Mouse (Mus musculus) intestine, embryonic 15.5 days (tissue): ENCODE measurements at regions not wholly inside any gene's neighbourhood (a gene's known extent, or its start where the extent isn't known, plus 50 kb on each side); places are given as distances from the start of the nearest gene placed in this dataset.

Experiments
- ATAC-seq: fragments of 200-750 bp; cut with Nextera tagmentation; 2 replicates; pipeline ENCODE4 v1.8.0; 2017; ENCODE audit warnings: moderate TSS enrichment, moderate library complexity
- H3K27ac ChIP-seq: fragments of 300-500 bp; sonication (generic); 2 replicates; pipeline ENCODE4 v1.5.1; 2015; ENCODE audit warnings: mild to moderate bottlenecking, inconsistent platforms
- H3K27me3 ChIP-seq: fragments of 300-500 bp; sonication (generic); replicated peaks from 2 replicates; pipeline ENCODE4 v1.6.1; 2015; ENCODE audit warnings: inconsistent platforms
- H3K36me3 ChIP-seq: fragments of 300-500 bp; sonication (generic); 2 replicates; pipeline ENCODE4 v1.6.1; 2015; ENCODE audit warnings: inconsistent platforms
- H3K4me1 ChIP-seq: fragments of 300-500 bp; sonication (generic); replicated peaks from 2 replicates; pipeline ENCODE4 v1.6.1; 2015; ENCODE audit warnings: inconsistent platforms
- H3K4me2 ChIP-seq: fragments of 300-500 bp; sonication (generic); replicated peaks from 2 replicates; pipeline ENCODE4 v1.6.1; 2015; ENCODE audit warnings: mild to moderate bottlenecking, inconsistent platforms
- H3K4me3 ChIP-seq: fragments of 300-500 bp; sonication (generic); replicated peaks from 2 replicates; pipeline ENCODE4 v1.5.1; 2015; ENCODE audit warnings: inconsistent platforms
- H3K9ac ChIP-seq: fragments of 300-500 bp; sonication (generic); 2 replicates; pipeline ENCODE4 v1.6.1; 2015; ENCODE audit warnings: inconsistent platforms
- H3K9me3 ChIP-seq: fragments of 300-500 bp; sonication (generic); 2 replicates; pipeline ENCODE4 v1.6.1; 2016; ENCODE audit warnings: inconsistent platforms
- WGBS: fragments of 180-500 bp; shearing (Covaris S2); methylation state at CpG from one replicate; pipeline ENCODE4 v1.1.7; 2015; 5-methylcytosine and 5-hydroxymethylcytosine counted together

DNA sequence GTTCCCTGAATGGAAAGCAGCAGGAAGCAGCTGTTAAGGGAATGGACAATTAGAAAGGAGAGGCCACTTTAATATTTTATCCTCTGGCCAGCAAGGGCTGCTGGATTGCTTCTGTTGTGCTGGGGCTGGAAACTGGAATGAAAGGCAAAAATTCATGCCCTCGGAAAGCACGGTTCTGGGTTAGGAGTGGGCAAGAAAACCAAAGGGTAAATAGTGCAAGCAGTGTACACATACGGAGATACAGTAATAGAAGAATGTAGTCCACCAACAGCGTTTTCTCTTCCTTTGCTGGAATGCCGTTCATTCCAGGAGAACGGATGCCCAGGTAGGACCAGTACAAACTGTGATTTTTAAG is 50.8 kb upstream of the Zfr start:
- Histone ChIP-seq H3K4me1 (peaks cover 14% of the 10 kb centered on the region), H3K4me2 (peak overlapping the region; percentile 20; the same call in 1 of the 2 replicates), H3K4me3 (no peak overlapping the region), H3K9me3 (no peaks in the 10 kb centered on the region), H3K27ac (peak overlapping the region; percentile 73), H3K27me3 (no peaks in the 10 kb centered on the region), H3K36me3 (no peaks in the 10 kb centered on the region), H3K9ac (no peak overlapping the region)
- 50% methylated on average over 6 of the region's 6 CpGs for WGBS
- no peak for ATAC-seq

GRCm38 (mm10) chr15:12066176-12066856 is 51.3 kb upstream of the Zfr start:
- Histone ChIP-seq H3K27me3 (no peaks in the 10 kb centered on the region), H3K9ac (no peak overlapping the region), H3K4me2 (peak overlapping the region; percentile 20; the same call in 1 of the 2 replicates), H3K36me3 (no peaks in the 10 kb centered on the region), H3K9me3 (no peaks in the 10 kb centered on the region), H3K27ac (peak overlapping the region; percentile 73), H3K4me1 (peaks cover 14% of the 10 kb centered on the region), H3K4me3 (no peak overlapping the region)
- 41% methylated on average over 14 of the region's 14 CpGs for WGBS
- peak; percentile 73 for ATAC-seq

DNA sequence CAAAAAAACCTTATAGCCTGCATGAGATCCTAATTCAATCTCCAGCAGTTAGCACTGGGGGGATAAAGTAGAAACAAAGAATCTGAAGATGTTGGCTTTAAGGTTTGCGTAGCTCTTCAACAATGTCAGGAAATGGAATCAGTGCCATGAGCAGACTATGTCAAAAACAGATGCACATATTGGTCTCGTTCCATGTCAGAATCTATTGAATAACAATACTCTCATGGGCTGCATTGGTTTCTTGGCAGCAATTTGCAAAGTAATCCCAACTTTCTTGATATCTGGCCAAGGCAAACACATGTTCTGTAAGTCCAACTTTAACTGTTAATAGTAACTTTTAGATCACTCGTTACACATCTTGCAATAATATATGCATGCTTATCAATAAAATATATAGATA is 58.1 kb upstream of the Sub1 start:
- H3K9me3 ChIP-seq: no peaks in the 10 kb centered on the region
- no peak overlapping the region for H3K4me2 ChIP-seq
- H3K27ac ChIP-seq: no peak overlapping the region
- ATAC-seq: no peak
- H3K4me3 ChIP-seq: no peak overlapping the region
- H3K4me1 ChIP-seq: 0 out of 2 replicates have a peak, but pooled peaks cover 2% of the 10 kb centered on the region
- no peak overlapping the region for H3K9ac ChIP-seq
- no peaks in the 10 kb centered on the region for H3K27me3 ChIP-seq
- 63% methylated on average over 3 of the region's 3 CpGs for WGBS
- H3K36me3 ChIP-seq: no peaks in the 10 kb centered on the region

GRCm38 (mm10) chr15:12053610-12054009 is 56.8 kb upstream of the Sub1 start:
- Histone ChIP-seq H3K4me3 (no peak overlapping the region), H3K9me3 (no peaks in the 10 kb centered on the region), H3K9ac (no peak overlapping the region), H3K4me1 (0 out of 2 replicates have a peak, but pooled peaks cover 2% of the 10 kb centered on the region), H3K36me3 (no peaks in the 10 kb centered on the region), H3K27ac (no peak overlapping the region), H3K4me2 (no peak overlapping the region), H3K27me3 (no peaks in the 10 kb centered on the region)
- no peak for ATAC-seq
- 84% methylated on average over 7 of the region's 7 CpGs for WGBS

DNA sequence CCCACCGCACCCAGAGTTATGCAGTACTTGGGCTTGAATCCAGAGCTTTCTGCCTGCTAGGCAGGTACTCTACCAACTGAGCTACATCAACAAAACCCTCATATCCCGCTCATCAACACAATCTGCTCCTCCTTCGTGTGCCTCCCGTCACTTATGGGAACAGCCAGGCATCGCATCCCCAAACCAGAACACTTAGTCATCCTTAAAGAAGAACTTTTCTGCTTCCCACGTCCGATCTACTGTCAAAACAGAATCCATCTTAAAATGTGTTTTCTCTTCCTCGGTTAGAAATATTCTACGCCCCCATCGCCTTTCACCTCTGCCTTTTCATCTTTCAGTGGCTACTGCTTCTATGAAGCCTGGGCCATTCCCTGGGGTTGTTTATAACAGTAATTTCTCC is 52.2 kb upstream of the Sub1 start:
- no peaks in the 10 kb centered on the region for H3K9me3 ChIP-seq
- no peak overlapping the region for H3K9ac ChIP-seq
- H3K36me3 ChIP-seq: no peaks in the 10 kb centered on the region
- H3K27ac ChIP-seq: no peak overlapping the region
- no peak overlapping the region for H3K4me3 ChIP-seq
- no peak overlapping the region for H3K4me2 ChIP-seq
- WGBS: 85% methylated on average over 10 of the region's 10 CpGs
- ATAC-seq: no peak
- no peaks in the 10 kb centered on the region for H3K27me3 ChIP-seq
- no peaks in the 10 kb centered on the region for H3K4me1 ChIP-seq

DNA sequence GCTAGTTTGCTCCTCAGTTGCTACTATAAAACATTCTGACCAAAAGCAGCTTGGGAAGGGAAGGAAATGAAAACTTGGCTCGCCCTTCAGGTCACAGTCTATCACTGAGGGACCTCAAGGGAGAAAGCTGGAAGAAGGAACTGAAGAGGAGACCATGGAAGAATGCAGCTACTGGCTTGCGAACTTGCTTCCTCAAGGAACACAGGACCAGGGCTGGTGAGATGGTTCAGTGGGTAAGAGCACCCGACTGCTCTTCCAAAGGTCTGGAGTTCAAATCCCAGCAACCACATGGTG is 51.4 kb upstream of the Sub1 start:
- Histone ChIP-seq H3K4me2 (no peak overlapping the region), H3K27me3 (no peaks in the 10 kb centered on the region), H3K36me3 (no peaks in the 10 kb centered on the region), H3K4me3 (no peak overlapping the region), H3K9me3 (no peaks in the 10 kb centered on the region), H3K27ac (no peak overlapping the region), H3K4me1 (no peaks in the 10 kb centered on the region), H3K9ac (no peak overlapping the region)
- WGBS: 68% methylated on average over 3 of the region's 3 CpGs
- no peak for ATAC-seq

- H3K36me3 ChIP-seq: no peaks in the 10 kb centered on the region
- no peak overlapping the region for H3K27ac ChIP-seq
- H3K9ac ChIP-seq: no peak overlapping the region
- WGBS: 87% methylated on average over 18 of the region's 18 CpGs
- H3K4me1 ChIP-seq: no peaks in the 10 kb centered on the region
- H3K4me3 ChIP-seq: no peak overlapping the region
- H3K4me2 ChIP-seq: no peak overlapping the region
- H3K27me3 ChIP-seq: no peaks in the 10 kb centered on the region
- no peaks in the 10 kb centered on the region for H3K9me3 ChIP-seq
- ATAC-seq: no peak
Observed at GRCm38 (mm10) chr15:12047349-12048213, 50.8 kb upstream of the Sub1 start.
